In genomic region chr3:38481106-38481505, GRCm38 (mm10) we compare ENCODE assay signal across 7 mouse cellular contexts. TPM values are rescaled to one million over a fixed set of nuclear protein-coding genes. Genes with fewer than 3 reads are reported as not detected.
DNase-seq lines count a peak whose midpoint lies in the region; ATAC-seq lines count a peak whose summit lies in the region.

No protein-coding gene starts in this region.

- H3K27me3 ChIP-seq in lung, embryonic 16.5 days (ENCODE audit: control insufficient read depth, insufficient read depth, low read depth, low read length): no peaks in the 10 kb centered on the region
- no peaks in the 10 kb centered on the region for H3K27me3 ChIP-seq in forebrain, embryonic 13.5 days
- H3K27me3 ChIP-seq in limb, embryonic 11.5 days (ENCODE audit: control insufficient read depth, insufficient read depth, low read length): no peaks in the 10 kb centered on the region
- H3K27me3 ChIP-seq in stomach, embryonic 14.5 days (ENCODE audit: control insufficient read depth, insufficient read depth, low read length): no peaks in the 10 kb centered on the region

- no peak overlapping the region for H3K9ac ChIP-seq in lung, embryonic 16.5 days (ENCODE audit: low read length)
- H3K9ac ChIP-seq in forebrain, embryonic 13.5 days: peak overlapping the region; percentile 1; the same call in 1 of the 2 replicates
- no peak overlapping the region for H3K9ac ChIP-seq in limb, embryonic 11.5 days (ENCODE audit: low read length)
- no peak overlapping the region for H3K9ac ChIP-seq in stomach, embryonic 14.5 days (replicated peaks; ENCODE audit: low read depth, low read length)

- H3K36me3 ChIP-seq in lung, embryonic 16.5 days (ENCODE audit: control insufficient read depth, insufficient read depth, low read length): peaks cover 10% of the 10 kb centered on the region; the same call in 1 of the 2 replicates
- H3K36me3 ChIP-seq in forebrain, embryonic 13.5 days (ENCODE audit: poor library complexity, severe bottlenecking): peaks cover 14% of the 10 kb centered on the region
- no peaks in the 10 kb centered on the region for H3K36me3 ChIP-seq in limb, embryonic 11.5 days (ENCODE audit: control insufficient read depth, insufficient read depth, low read length)
- H3K36me3 ChIP-seq in stomach, embryonic 14.5 days (ENCODE audit: control insufficient read depth, insufficient read depth, low read length): peaks cover 13% of the 10 kb centered on the region

- H3K4me1 ChIP-seq in lung, embryonic 16.5 days (replicated peaks; ENCODE audit: control insufficient read depth, insufficient read depth, low read length): peaks cover 32% of the 10 kb centered on the region
- peaks cover 68% of the 10 kb centered on the region for H3K4me1 ChIP-seq in forebrain, embryonic 13.5 days
- peaks cover 20% of the 10 kb centered on the region for H3K4me1 ChIP-seq in limb, embryonic 11.5 days (ENCODE audit: control insufficient read depth, insufficient read depth, low read length)
- H3K4me1 ChIP-seq in stomach, embryonic 14.5 days (ENCODE audit: control insufficient read depth, insufficient read depth, low read length): peaks cover 26% of the 10 kb centered on the region

- peak overlapping the region; percentile 42 for H3K4me2 ChIP-seq in lung, embryonic 16.5 days (ENCODE audit: low read depth, low read length)
- peak overlapping the region; percentile 58 for H3K4me2 ChIP-seq in forebrain, embryonic 13.5 days
- peak overlapping the region; percentile 24 for H3K4me2 ChIP-seq in limb, embryonic 11.5 days (ENCODE audit: low read depth, severe bottlenecking)
- peak overlapping the region; percentile 41 for H3K4me2 ChIP-seq in stomach, embryonic 14.5 days (replicated peaks; ENCODE audit: low read depth, low read length)

- no peaks in the 10 kb centered on the region for H3K9me3 ChIP-seq in lung, embryonic 16.5 days (ENCODE audit: control insufficient read depth, low read length)
- H3K9me3 ChIP-seq in forebrain, embryonic 13.5 days (replicated peaks): no peaks in the 10 kb centered on the region
- H3K9me3 ChIP-seq in limb, embryonic 11.5 days (ENCODE audit: control insufficient read depth, low read length): no peaks in the 10 kb centered on the region
- H3K9me3 ChIP-seq in stomach, embryonic 14.5 days (ENCODE audit: control insufficient read depth, low read depth, low read length): no peaks in the 10 kb centered on the region

- no peak overlapping the region for H3K27ac ChIP-seq in lung, embryonic 16.5 days (ENCODE audit: low read length)
- no peak overlapping the region for H3K27ac ChIP-seq in forebrain, embryonic 13.5 days
- no peak overlapping the region for H3K27ac ChIP-seq in limb, embryonic 11.5 days (replicated peaks; ENCODE audit: low read depth, low read length)
- no peak overlapping the region for H3K27ac ChIP-seq in stomach, embryonic 14.5 days (ENCODE audit: low read length)

- DNase-seq in lung, adult 18-20 months: no peak
- no peak for DNase-seq in limb, embryonic 11.5 days (ENCODE audit: low spot score)
- no peak for DNase-seq in left cerebral cortex, adult 9 months (ENCODE audit: low spot score in 2 of 2)
- DNase-seq in testis, postnatal 14 days (ENCODE audit: low spot score): no peak

- ATAC-seq in lung, embryonic 16.5 days (ENCODE audit: low read depth): no peak
- ATAC-seq in forebrain, embryonic 13.5 days: no peak
- no peak for ATAC-seq in limb, embryonic 11.5 days (ENCODE audit: insufficient number of reproducible peaks, low FRiP score, low TSS enrichment, low read depth)
- no peak for ATAC-seq in stomach, embryonic 14.5 days (ENCODE audit: insufficient number of reproducible peaks, insufficient read depth, low FRiP score, low read depth)

- H3K4me3 ChIP-seq in lung, embryonic 16.5 days (ENCODE audit: low read length): peak overlapping the region; percentile 27; the same call in 1 of the 2 replicates
- H3K4me3 ChIP-seq in forebrain, embryonic 13.5 days: peak overlapping the region; percentile 30
- H3K4me3 ChIP-seq in limb, embryonic 11.5 days (ENCODE audit: low read depth, low read length): no peak overlapping the region
- no peak overlapping the region; the same call in 1 of the 2 replicates for H3K4me3 ChIP-seq in stomach, embryonic 14.5 days (ENCODE audit: low read depth, low read length)

- WGBS in lung, embryonic 16.5 days: 71% methylated on average over 1 of the region's 1 CpGs
- 75% methylated on average over 1 of the region's 1 CpGs for WGBS in forebrain, embryonic 13.5 days
- 52% methylated on average over 1 of the region's 1 CpGs for WGBS in limb, embryonic 11.5 days
- WGBS in stomach, embryonic 14.5 days: 74% methylated on average over 1 of the region's 1 CpGs

RNA-seq across cellular contexts. Expression of gene Ankrd50, which starts 3.5 kb away (rescaled TPM):
- 17.1 and 17.4 TPM in 2 replicates for polyA plus RNA-seq in lung, embryonic 16.5 days (2015; fragmentation: Nextera tagmentation; extraction: Ambion mirVana)
- polyA plus RNA-seq in forebrain, embryonic 13.5 days (2015; fragmentation: Nextera tagmentation; extraction: Ambion mirVana): 19.9 and 21.8 TPM in 2 replicates
- 18.1 and 22.7 TPM in 2 replicates for polyA plus RNA-seq in limb, embryonic 11.5 days (2014; fragmentation: Nextera tagmentation; extraction: Ambion mirVana)
- 24.2 and 26.6 TPM in 2 replicates for polyA plus RNA-seq in stomach, embryonic 14.5 days (2014; fragmentation: Nextera tagmentation; extraction: Ambion mirVana)

Comparison
In these comparisons a context has a peak if more than half of its experiments do, and no peak if none do; other contexts are left out.
1. H3K4me3 ChIP-seq: peak in lung, embryonic 16.5 days (single experiment) and forebrain, embryonic 13.5 days (single experiment); none in limb, embryonic 11.5 days (single experiment) and stomach, embryonic 14.5 days (single experiment).
2. Peak in every context shown above with its lines, with median percentiles within 50 percentile points of each other: H3K4me2 ChIP-seq.